Mouse (Mus musculus): ENCODE data around the gene Ang4. TPM values are rescaled to one million over a fixed set of nuclear protein-coding genes. Genes with fewer than 3 reads are reported as not detected.

Gene Ang4
- polyA plus RNA-seq, 1 experiment from 2014 or later = not detected

GRCm38 (mm10) chr14:51738411-51739149 is 34.8 kb downstream of the Ang4 start:
- Histone ChIP-seq H3K27ac (replicated peaks) (no peak overlapping the region), H3K9me3 (no peaks in the 10 kb centered on the region), H3K4me3 (peak overlapping the region; percentile 58), H3K27me3 (replicated peaks; ENCODE audit: low read depth, poor library complexity, severe bottlenecking) (peaks cover 58% of the 10 kb centered on the region), H3K36me3 (replicated peaks) (no peaks in the 10 kb centered on the region), H3K4me1 (peaks cover 37% of the 10 kb centered on the region)
- WGBS = 2% methylated on average over 29 of the region's 29 CpGs
- DNase-seq (ENCODE audit: low spot score) = no peak

GRCm38 (mm10) chr14:51737967-51738366 is 35.4 kb downstream of the Ang4 start:
- Histone ChIP-seq H3K36me3 (replicated peaks) (no peaks in the 10 kb centered on the region), H3K27ac (replicated peaks) (no peak overlapping the region), H3K9me3 (no peaks in the 10 kb centered on the region), H3K4me3 (no peak overlapping the region), H3K4me1 (peaks cover 37% of the 10 kb centered on the region), H3K27me3 (replicated peaks; ENCODE audit: low read depth, poor library complexity, severe bottlenecking) (peaks cover 58% of the 10 kb centered on the region)
- 15% methylated on average over 12 of the region's 12 CpGs for WGBS
- DNase-seq (ENCODE audit: low spot score) = peak; percentile 10

- no peak for DNase-seq (ENCODE audit: low spot score)
- H3K27ac ChIP-seq (replicated peaks) = no peak within 1 kb of the TSS
- H3K9me3 ChIP-seq = no peaks in the 10 kb centered on the region
- WGBS = 55% methylated on average over 1 of the region's 1 CpGs
- no peaks in the 10 kb centered on the region for H3K36me3 ChIP-seq (replicated peaks)
- no peaks in the 10 kb centered on the region for H3K4me1 ChIP-seq
- no peaks in the 10 kb centered on the region for H3K27me3 ChIP-seq (replicated peaks; ENCODE audit: low read depth, poor library complexity, severe bottlenecking)
- H3K4me3 ChIP-seq = no peak within 1 kb of the TSS
Observed at GRCm38 (mm10) chr14:51717083-51717482, 56.3 kb downstream of the Ang4 start, which contains the start of gene Gm5800. TSS of gene Gm5800 (minus strand) at chr14:51717183.

Other genes with a start within 250 kb of the Ang4 start
- gene Gm5622, start 220.8 kb downstream of the Ang4 start, polyA plus RNA-seq (2016; fragmentation: Nextera tagmentation; extraction: Ambion mirVana) = not detected in 2 replicates
- gene Gm17175, start 199.5 kb downstream of the Ang4 start, polyA plus RNA-seq (2016; fragmentation: Nextera tagmentation; extraction: Ambion mirVana) = not detected in 2 replicates
- not detected in 2 replicates for gene Gm17174, start 181.5 kb downstream of the Ang4 start, polyA plus RNA-seq (2016; fragmentation: Nextera tagmentation; extraction: Ambion mirVana)
- not detected in 2 replicates for gene Gm17078, start 162.3 kb downstream of the Ang4 start, polyA plus RNA-seq (2016; fragmentation: Nextera tagmentation; extraction: Ambion mirVana)
- not detected in 2 replicates for gene Gm4181, start 137.9 kb downstream of the Ang4 start, polyA plus RNA-seq (2016; fragmentation: Nextera tagmentation; extraction: Ambion mirVana)
- not detected in 2 replicates for gene Gm17079, start 78.1 kb downstream of the Ang4 start, polyA plus RNA-seq (2016; fragmentation: Nextera tagmentation; extraction: Ambion mirVana)
- gene Gm5800, start 56.4 kb downstream of the Ang4 start, polyA plus RNA-seq (2016; fragmentation: Nextera tagmentation; extraction: Ambion mirVana) = not detected in 2 replicates
- gene AY358078, start 26.5 kb upstream of the Ang4 start, polyA plus RNA-seq (2016; fragmentation: Nextera tagmentation; extraction: Ambion mirVana) = not detected in 2 replicates
- not detected in 2 replicates for gene Ear6, start 80.1 kb upstream of the Ang4 start, polyA plus RNA-seq (2016; fragmentation: Nextera tagmentation; extraction: Ambion mirVana)
- 52.4 and 53.0 TPM in 2 replicates for gene Mettl17, start 111.3 kb upstream of the Ang4 start, polyA plus RNA-seq (2016; fragmentation: Nextera tagmentation; extraction: Ambion mirVana)
- 0.60 and 0.62 TPM in 2 replicates for gene Slc39a2, start 119.3 kb upstream of the Ang4 start, polyA plus RNA-seq (2016; fragmentation: Nextera tagmentation; extraction: Ambion mirVana)
- 15.4 and 16.6 TPM in 2 replicates for gene Ndrg2, start 140.6 kb upstream of the Ang4 start, polyA plus RNA-seq (2016; fragmentation: Nextera tagmentation; extraction: Ambion mirVana)
- not detected in 2 replicates for gene Tppp2, start 144.8 kb upstream of the Ang4 start, polyA plus RNA-seq (2016; fragmentation: Nextera tagmentation; extraction: Ambion mirVana)
- gene Rnase13, start 149.2 kb upstream of the Ang4 start, polyA plus RNA-seq (2016; fragmentation: Nextera tagmentation; extraction: Ambion mirVana) = not detected in 2 replicates
- gene Arhgef40, start 211.1 kb upstream of the Ang4 start, polyA plus RNA-seq (2016; fragmentation: Nextera tagmentation; extraction: Ambion mirVana) = 151 and 163 TPM in 2 replicates
- gene Tmem253, start 242.1 kb upstream of the Ang4 start, polyA plus RNA-seq (2016; fragmentation: Nextera tagmentation; extraction: Ambion mirVana) = 0.65 and 0.72 TPM in 2 replicates
- 57.5 and 63.2 TPM in 2 replicates for gene Zfp219, start 247.1 kb upstream of the Ang4 start, polyA plus RNA-seq (2016; fragmentation: Nextera tagmentation; extraction: Ambion mirVana)

All from embryonic facial prominence, embryonic 10.5 days (tissue).